Mouse (Mus musculus) hindbrain, embryonic 16.5 days (tissue): ENCODE data around the gene Hdac7. TPM values are rescaled to one million over a fixed set of nuclear protein-coding genes. Genes with fewer than 3 reads are reported as not detected.
A peak's percentile ranks its signal among the peaks of the same experiment; 100 is the strongest.

ENCODE experiments used
- ATAC-seq: fragments of 200-750 bp; cut with Nextera tagmentation; 2 replicates; pipeline ENCODE4 v1.8.0; 2017; ENCODE audit warnings: moderate TSS enrichment, moderate library complexity
- H3K27ac ChIP-seq: fragments of 300-500 bp; sonication (generic); 2 replicates; pipeline ENCODE4 v1.5.1; 2014; ENCODE audit warnings: low read depth, mild to moderate bottlenecking, control low read depth, low read length, moderate library complexity
- H3K27me3 ChIP-seq: fragments of 300-500 bp; sonication (generic); replicated peaks from 2 replicates; pipeline ENCODE4 v1.6.1; 2014; ENCODE audit warnings: low read length; ENCODE audit not compliant: control insufficient read depth, insufficient read depth
- H3K36me3 ChIP-seq: fragments of 300-500 bp; sonication (generic); 2 replicates; pipeline ENCODE4 v1.6.1; 2014; ENCODE audit warnings: mild to moderate bottlenecking, low read length, moderate library complexity, mixed read lengths; ENCODE audit not compliant: control insufficient read depth, insufficient read depth
- H3K4me1 ChIP-seq: fragments of 300-500 bp; sonication (generic); 2 replicates; pipeline ENCODE4 v1.6.1; 2014; ENCODE audit warnings: low read depth, low read length; ENCODE audit not compliant: control insufficient read depth, insufficient read depth
- H3K4me2 ChIP-seq: fragments of 300-500 bp; sonication (generic); 2 replicates; pipeline ENCODE4 v1.6.1; 2014; ENCODE audit warnings: mild to moderate bottlenecking, low read length, control low read depth, moderate library complexity
- H3K4me3 ChIP-seq: fragments of 300-500 bp; sonication (generic); 2 replicates; pipeline ENCODE4 v1.5.1; 2014; ENCODE audit warnings: mild to moderate bottlenecking, low read length, control low read depth, moderate library complexity
- H3K9ac ChIP-seq: fragments of 300-500 bp; sonication (generic); 2 replicates; pipeline ENCODE4 v1.6.1; 2014; ENCODE audit warnings: low read depth, mild to moderate bottlenecking, control low read depth, low read length, moderate library complexity
- H3K9me3 ChIP-seq: fragments of 300-500 bp; sonication (generic); 2 replicates; pipeline ENCODE4 v1.6.1; 2014; ENCODE audit warnings: mild to moderate bottlenecking, low read length, moderate library complexity; ENCODE audit not compliant: control insufficient read depth
- whole genome bisulfite sequencing: fragments of 180-500 bp; shearing (Covaris S2); extraction: QIAGEN DNeasy Blood & Tissue Kit; methylation state at CpG from one replicate; pipeline ENCODE4 v1.1.7; 2014; 5-methylcytosine and 5-hydroxymethylcytosine counted together
- polyA plus RNA-seq: library from polyadenylated mRNA; unstranded; fragments of >200 nt; fragmentation: Nextera tagmentation; extraction: Ambion mirVana; gene quantifications from 2 replicates; pipeline ENCODE4 v1.2.1, GENCODE M21; 2015

Hdac7 gene
- polyA plus RNA-seq, 1 experiment from 2014 or later: 25.2 TPM

- Histone ChIP-seq H3K27ac (no peak overlapping the region), H3K27me3 (no peaks in the 10 kb centered on the region), H3K9ac (no peak overlapping the region), H3K4me2 (no peak overlapping the region), H3K4me1 (peaks cover 20% of the 10 kb centered on the region), H3K36me3 (no peaks in the 10 kb centered on the region), H3K4me3 (no peak overlapping the region), H3K9me3 (no peaks in the 10 kb centered on the region)
- 98% methylated on average over 4 of the region's 4 CpGs for WGBS
- ATAC-seq: no peak
Observed at GRCm38 (mm10) chr15:97815254-97815653, 29.0 kb downstream of the Hdac7 start.

DNA sequence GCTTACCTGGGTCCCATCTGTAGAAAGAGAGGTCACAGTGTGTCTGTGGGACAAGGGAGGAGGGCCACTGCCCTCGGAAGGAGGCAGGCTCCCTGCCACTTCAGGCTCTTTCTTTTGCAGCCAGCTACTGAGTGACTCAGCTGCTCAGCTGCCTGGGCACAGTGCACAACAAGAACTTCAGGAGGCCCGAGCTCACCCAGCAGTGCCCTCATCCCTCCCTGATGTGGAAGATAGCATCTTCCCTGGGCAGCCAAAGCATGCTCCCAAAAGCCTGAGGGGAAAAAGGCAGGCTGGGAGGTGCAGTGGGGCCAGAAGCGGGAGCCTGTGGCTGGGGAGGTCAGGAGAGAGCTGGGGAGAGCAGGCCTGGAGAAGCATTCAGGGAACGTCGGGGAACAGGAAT is 29.6 kb downstream of the Hdac7 start:
- Histone ChIP-seq H3K36me3 (0 out of 2 replicates have a peak, but pooled peaks cover 4% of the 10 kb centered on the region), H3K4me1 (peaks cover 20% of the 10 kb centered on the region), H3K4me3 (no peak overlapping the region), H3K9me3 (no peaks in the 10 kb centered on the region), H3K27me3 (no peaks in the 10 kb centered on the region), H3K4me2 (no peak overlapping the region), H3K9ac (no peak overlapping the region), H3K27ac (no peak overlapping the region)
- 56% methylated on average over 5 of the region's 5 CpGs for WGBS
- ATAC-seq: no peak

DNA sequence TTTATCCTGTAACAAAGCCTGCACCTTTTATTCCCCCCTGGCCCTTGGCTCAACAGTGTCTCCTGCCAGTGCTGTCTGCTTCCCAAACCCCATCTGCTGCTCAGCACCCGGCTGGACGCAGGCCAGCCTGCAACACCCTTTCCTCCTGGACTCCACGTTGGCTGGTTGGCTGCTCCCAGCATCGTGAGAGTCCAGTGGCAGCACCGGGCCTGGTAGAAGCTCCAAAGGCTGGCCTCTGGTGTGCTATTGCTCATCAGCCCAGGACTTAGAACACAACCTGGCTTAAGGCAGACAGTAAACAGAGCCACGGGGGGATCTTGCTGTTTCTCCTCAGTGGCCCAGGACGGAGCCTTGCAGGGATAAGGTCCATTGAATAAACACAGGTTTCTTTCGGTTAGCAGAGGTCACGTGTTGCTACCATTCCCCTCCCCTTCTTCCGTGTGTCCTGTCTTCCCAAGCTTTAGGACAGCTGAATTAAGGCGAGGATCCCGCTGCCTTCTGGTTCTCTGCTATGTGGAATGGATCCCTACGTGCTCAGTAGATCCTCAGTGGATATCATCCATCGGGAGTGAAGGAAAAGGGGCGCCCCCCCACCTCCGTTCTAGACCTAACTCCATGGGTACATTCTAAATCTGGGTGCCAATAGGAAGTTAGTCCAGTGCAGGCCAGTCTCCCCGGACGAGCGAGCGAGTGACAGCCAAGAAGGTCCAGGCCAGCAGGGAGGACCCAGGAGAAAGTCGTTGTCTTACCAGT is 30.7 kb downstream of the Hdac7 start:
- Histone ChIP-seq H3K9me3 (no peaks in the 10 kb centered on the region), H3K4me3 (no peak overlapping the region), H3K27ac (peak overlapping the region; percentile 75), H3K4me2 (no peak overlapping the region), H3K4me1 (peaks cover 20% of the 10 kb centered on the region), H3K27me3 (no peaks in the 10 kb centered on the region), H3K36me3 (peaks cover 13% of the 10 kb centered on the region), H3K9ac (no peak overlapping the region)
- 50% methylated on average over 21 of the region's 21 CpGs for WGBS
- ATAC-seq: peak; percentile 26

DNA sequence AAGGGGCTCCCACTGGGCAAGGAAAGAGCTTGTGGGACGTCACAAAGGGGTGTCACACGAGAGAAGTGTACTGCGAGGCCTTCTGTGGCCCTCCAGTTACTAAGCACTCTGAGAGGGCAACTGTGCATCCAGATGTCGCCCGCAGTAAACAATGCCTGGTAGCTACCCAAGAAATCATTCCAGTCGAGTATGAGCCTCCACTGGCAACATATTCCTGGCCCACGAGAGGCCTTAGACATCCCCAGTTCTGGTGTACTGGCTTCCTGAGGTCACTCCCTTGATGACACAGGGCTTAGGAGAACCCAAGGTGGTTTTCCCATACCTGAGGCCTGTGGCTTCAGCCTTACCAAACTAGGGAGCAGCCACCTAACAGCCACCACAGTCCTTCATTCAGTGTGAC is 31.4 kb downstream of the Hdac7 start:
- Histone ChIP-seq H3K9ac (no peak overlapping the region), H3K27ac (peak overlapping the region; percentile 75), H3K4me1 (peaks cover 20% of the 10 kb centered on the region), H3K9me3 (no peaks in the 10 kb centered on the region), H3K27me3 (no peaks in the 10 kb centered on the region), H3K4me2 (no peak overlapping the region), H3K36me3 (peaks cover 19% of the 10 kb centered on the region), H3K4me3 (no peak overlapping the region)
- ATAC-seq: no peak
- 45% methylated on average over 7 of the region's 7 CpGs for WGBS

DNA sequence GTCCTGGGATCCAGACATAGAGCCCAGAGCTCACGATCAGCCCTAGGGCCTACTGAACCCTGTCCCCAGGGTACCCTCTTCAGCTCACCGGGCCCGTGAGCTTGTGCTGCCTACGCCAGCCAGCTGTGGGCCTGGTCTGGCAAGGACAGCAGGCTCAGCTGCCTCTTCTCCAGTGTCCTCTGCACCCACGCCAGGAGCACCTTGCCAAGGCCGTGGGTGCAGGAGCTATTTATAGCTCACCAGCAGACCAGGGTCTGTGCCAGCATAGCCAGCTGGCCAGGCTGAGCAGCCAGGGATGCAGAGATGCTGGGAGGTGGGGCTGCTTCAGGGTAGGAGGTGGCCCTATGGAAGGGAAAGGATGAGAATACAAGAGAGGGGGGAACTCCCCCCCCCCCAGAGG is 32.2 kb downstream of the Hdac7 start:
- Histone ChIP-seq H3K9me3 (no peaks in the 10 kb centered on the region), H3K27ac (peak overlapping the region; percentile 75; the same call in 1 of the 2 replicates), H3K36me3 (peaks cover 25% of the 10 kb centered on the region), H3K4me1 (peaks cover 20% of the 10 kb centered on the region), H3K4me3 (no peak overlapping the region), H3K4me2 (no peak overlapping the region), H3K9ac (peak overlapping the region; percentile 26; the same call in 1 of the 2 replicates), H3K27me3 (no peaks in the 10 kb centered on the region)
- peak; percentile 87 for ATAC-seq
- 46% methylated on average over 6 of the region's 6 CpGs for WGBS

GRCm38 (mm10) chr15:97811307-97811706 is 33.0 kb downstream of the Hdac7 start:
- peaks cover 30% of the 10 kb centered on the region for H3K36me3 ChIP-seq
- no peak overlapping the region for H3K4me3 ChIP-seq
- no peak for ATAC-seq
- H3K9me3 ChIP-seq: no peaks in the 10 kb centered on the region
- peaks cover 20% of the 10 kb centered on the region for H3K4me1 ChIP-seq
- H3K27ac ChIP-seq: no peak overlapping the region
- WGBS: 82% methylated on average over 9 of the region's 9 CpGs
- H3K9ac ChIP-seq: no peak overlapping the region
- H3K27me3 ChIP-seq: no peaks in the 10 kb centered on the region
- no peak overlapping the region for H3K4me2 ChIP-seq

DNA sequence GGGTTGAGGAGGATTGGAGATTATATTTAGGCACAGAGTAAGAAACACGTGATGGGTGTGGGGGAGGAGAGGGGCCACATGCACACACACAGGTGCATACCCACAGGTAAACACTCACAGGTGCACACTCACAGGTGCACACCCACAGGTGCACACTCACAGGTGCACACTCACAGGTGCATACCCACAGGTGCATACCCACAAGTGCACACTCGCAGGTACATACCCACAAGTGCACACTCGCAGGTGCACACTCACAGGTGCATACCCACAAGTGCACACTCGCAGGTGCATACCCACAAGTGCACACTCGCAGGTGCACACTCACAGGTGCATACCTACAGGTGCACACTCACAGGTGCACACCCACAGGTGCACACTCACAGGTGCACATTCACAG is 33.9 kb downstream of the Hdac7 start:
- Histone ChIP-seq H3K4me2 (no peak overlapping the region), H3K27ac (no peak overlapping the region), H3K9me3 (no peaks in the 10 kb centered on the region), H3K4me3 (no peak overlapping the region), H3K27me3 (no peaks in the 10 kb centered on the region), H3K36me3 (peaks cover 31% of the 10 kb centered on the region), H3K9ac (no peak overlapping the region), H3K4me1 (peaks cover 20% of the 10 kb centered on the region)
- ATAC-seq: no peak
- WGBS: 93% methylated on average over 5 of the region's 5 CpGs

- Histone ChIP-seq H3K9ac (no peak overlapping the region), H3K27ac (no peak overlapping the region), H3K4me1 (peaks cover 20% of the 10 kb centered on the region), H3K36me3 (peaks cover 31% of the 10 kb centered on the region), H3K4me2 (no peak overlapping the region), H3K27me3 (no peaks in the 10 kb centered on the region), H3K4me3 (no peak overlapping the region), H3K9me3 (no peaks in the 10 kb centered on the region)
- 87% methylated on average over 5 of the region's 5 CpGs for WGBS
- no peak for ATAC-seq
Observed at GRCm38 (mm10) chr15:97809942-97810341, 34.4 kb downstream of the Hdac7 start.

GRCm38 (mm10) chr15:97809206-97809605 is 35.1 kb downstream of the Hdac7 start:
- H3K36me3 ChIP-seq: peaks cover 33% of the 10 kb centered on the region
- 85% methylated on average over 14 of the region's 14 CpGs for WGBS

More at GRCm38 (mm10) chr15:97809206-97809605, 35.1 kb downstream of the Hdac7 start:
- Histone ChIP-seq H3K27me3 (no peaks in the 10 kb centered on the region), H3K4me2 (no peak overlapping the region), H3K4me1 (peaks cover 20% of the 10 kb centered on the region), H3K27ac (no peak overlapping the region), H3K4me3 (no peak overlapping the region), H3K9me3 (no peaks in the 10 kb centered on the region), H3K9ac (no peak overlapping the region; the same call in 1 of the 2 replicates)
- no peak for ATAC-seq
